Mouse (Mus musculus): ENCODE data around the gene Mllt3.

GRCm38 (mm10) chr4:88046280-88046679 is 13.1 kb upstream of the Mllt3 start:
- TF ChIP-seq CTCF (IDR thresholded peaks at IDR 0.05; ENCODE audit: borderline replicate concordance, control insufficient read depth, extremely low read depth, insufficient read depth, low read length, poor library complexity) (no peak), POLR2A (IDR thresholded peaks at IDR 0.05; ENCODE audit: control insufficient read depth, extremely low read depth, insufficient read depth, low read length, poor library complexity) (no peak)
